In the genomic region with DNA sequence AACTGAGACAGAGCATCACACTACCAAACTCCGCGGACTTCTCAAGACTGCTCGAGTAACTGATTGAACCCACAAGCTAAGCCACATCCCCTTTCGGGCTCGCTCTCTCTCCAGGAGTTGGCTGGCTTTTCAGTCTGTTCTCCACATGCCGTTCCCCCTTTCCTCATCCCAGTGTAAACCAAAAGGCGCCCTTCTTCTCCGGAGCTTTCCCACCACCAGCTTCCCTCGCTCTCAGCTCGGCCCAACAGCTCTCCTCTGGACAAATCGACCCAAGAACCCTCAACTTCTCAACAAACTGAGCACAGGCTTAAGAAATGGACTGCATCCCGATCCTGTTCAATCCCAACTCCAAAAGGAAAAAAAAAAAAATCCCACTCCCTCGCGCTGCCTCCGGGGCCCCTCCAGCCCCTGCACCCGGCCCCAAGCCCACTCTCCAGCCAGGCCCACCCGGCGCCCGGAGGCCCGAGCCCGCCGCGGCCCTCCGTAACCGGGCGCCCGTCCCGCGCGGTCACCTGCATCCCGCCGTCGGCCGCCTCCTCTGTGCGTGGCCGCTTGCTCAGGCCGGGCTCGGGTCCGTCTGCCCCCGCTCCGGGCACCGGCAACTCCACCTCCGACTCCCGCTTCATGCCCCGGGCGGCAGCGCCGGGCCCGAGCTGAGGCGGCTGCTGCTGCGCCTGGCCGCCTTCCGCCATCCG, we compare ENCODE assay signal across 8 mouse cellular contexts. TPM values are rescaled to one million over a fixed set of nuclear protein-coding genes. Genes with fewer than 3 reads are reported as not detected.
DNase-seq lines count a peak whose midpoint lies in the region; ATAC-seq and TF ChIP-seq lines count a peak whose summit lies in the region.

No protein-coding gene starts in this region.

- peak overlapping the region; percentile 97 for H3K27ac ChIP-seq in embryonic facial prominence, embryonic 11.5 days (replicated peaks; ENCODE audit: low read depth, low read length)
- H3K27ac ChIP-seq in liver, embryonic 15.5 days (replicated peaks) = peak overlapping the region; percentile 78
- peak overlapping the region; percentile 92 for H3K27ac ChIP-seq in olfactory bulb, adult 2 months (ENCODE audit: insufficient read depth, low read depth, low read length)

- peak overlapping the region; percentile 95 for H3K9ac ChIP-seq in embryonic facial prominence, embryonic 11.5 days (replicated peaks; ENCODE audit: low read length)
- peak overlapping the region; percentile 40 for H3K9ac ChIP-seq in liver, embryonic 15.5 days

- peak overlapping the region; percentile 68 for H3K4me2 ChIP-seq in embryonic facial prominence, embryonic 11.5 days (ENCODE audit: low read depth, low read length)
- H3K4me2 ChIP-seq in liver, embryonic 15.5 days = peak overlapping the region; percentile 74

- H3K4me3 ChIP-seq in embryonic facial prominence, embryonic 11.5 days (ENCODE audit: low read depth, low read length) = peak overlapping the region; percentile 96
- peak overlapping the region; percentile 63 for H3K4me3 ChIP-seq in liver, embryonic 15.5 days (replicated peaks)
- peak overlapping the region; percentile 82 for H3K4me3 ChIP-seq in olfactory bulb, adult 2 months (ENCODE audit: insufficient read depth, low read depth, low read length)

- no peaks in the 10 kb centered on the region for H3K27me3 ChIP-seq in embryonic facial prominence, embryonic 11.5 days (ENCODE audit: control insufficient read depth, insufficient read depth, low read length)
- peaks cover 60% of the 10 kb centered on the region for H3K27me3 ChIP-seq in liver, embryonic 15.5 days

- peaks cover 4% of the 10 kb centered on the region; the same call in 1 of the 2 replicates for H3K4me1 ChIP-seq in embryonic facial prominence, embryonic 11.5 days (ENCODE audit: control insufficient read depth, insufficient read depth, low read length)
- H3K4me1 ChIP-seq in liver, embryonic 15.5 days (replicated peaks) = peaks cover 16% of the 10 kb centered on the region
- H3K4me1 ChIP-seq in olfactory bulb, adult 2 months (ENCODE audit: control insufficient read depth, insufficient read depth, low read length) = peaks cover 6% of the 10 kb centered on the region

- no peak for TF ChIP-seq POLR2A in olfactory bulb, adult 2 months (IDR thresholded peaks at IDR 0.05; ENCODE audit: insufficient read depth, low read depth, low read length)

- no peaks in the 10 kb centered on the region for H3K9me3 ChIP-seq in embryonic facial prominence, embryonic 11.5 days (replicated peaks; ENCODE audit: control insufficient read depth, low read length)
- H3K9me3 ChIP-seq in liver, embryonic 15.5 days (replicated peaks) = no peaks in the 10 kb centered on the region

- TF ChIP-seq CTCF in olfactory bulb, adult 2 months (IDR thresholded peaks at IDR 0.05; ENCODE audit: insufficient read depth, low read depth, low read length) = no peak

- under 1% methylated on average over 51 of the region's 54 CpGs for WGBS in embryonic facial prominence, embryonic 11.5 days
- WGBS in liver, embryonic 15.5 days (ENCODE audit: insufficient replicate concordance) = under 1% methylated on average over 53 of the region's 54 CpGs
- WGBS in olfactory bulb, adult 2 months = under 1% methylated on average over 54 of the region's 54 CpGs

- peak; percentile 41 for ATAC-seq in embryonic facial prominence, embryonic 11.5 days (replicated peaks; ENCODE audit: insufficient number of reproducible peaks, low FRiP score, low TSS enrichment, low read depth)
- ATAC-seq in liver, embryonic 15.5 days (ENCODE audit: insufficient read depth) = 0 out of 2 replicates have a peak, but pooled peaks have one; percentile 3

- peak; percentile 7 for DNase-seq in CD4-positive helper T cell, adult 2 months (ENCODE audit: low read depth, low spot score)
- peak; percentile 27 to 34 for DNase-seq in adrenal gland, adult 18-20 months (ENCODE audit: low spot score in 2 of 2)
- DNase-seq in embryonic facial prominence, embryonic 11.5 days (ENCODE audit: low spot score) = peak; percentile 67
- peak; percentile 35 to 49 for DNase-seq in heart, adult 9 months (ENCODE audit: low spot score in 2 of 2)
- peak; percentile 54 for DNase-seq in kidney, adult 9 months
- DNase-seq in c-Kit-positive CD71-positive TER-119-positive erythroid progenitor cells, embryonic 14.5 days (ENCODE audit: low spot score) = no peak

- no peaks in the 10 kb centered on the region for H3K36me3 ChIP-seq in embryonic facial prominence, embryonic 11.5 days (replicated peaks; ENCODE audit: control insufficient read depth, insufficient read depth, low read depth, low read length)
- no peaks in the 10 kb centered on the region for H3K36me3 ChIP-seq in liver, embryonic 15.5 days (replicated peaks)

RNA-seq across cellular contexts. Expression of gene Rbfox2, which starts 0.8 kb away (rescaled TPM):
- 10 to 100 TPM; 41.0 to 48.5 TPM for total RNA-seq in adrenal gland, adult 18-20 months (2021)
- 81.9 and 85.1 TPM in 2 replicates for polyA plus RNA-seq in embryonic facial prominence, embryonic 11.5 days (2014; fragmentation: Nextera tagmentation; extraction: Ambion mirVana)
- polyA plus RNA-seq in liver, embryonic 15.5 days (2015; fragmentation: Nextera tagmentation; extraction: Ambion mirVana) = 9.8 and 10.8 TPM in 2 replicates
- polyA plus RNA-seq in olfactory bulb, adult 2 months (2012; ENCODE audit: insufficient read depth, insufficient read length, low replicate concordance, missing spikeins) = 46.1 TPM in 1 of 2 replicates, not detected in the other
